Mouse (Mus musculus): ENCODE data around the gene Zfp523.

Zfp523 gene

DNA sequence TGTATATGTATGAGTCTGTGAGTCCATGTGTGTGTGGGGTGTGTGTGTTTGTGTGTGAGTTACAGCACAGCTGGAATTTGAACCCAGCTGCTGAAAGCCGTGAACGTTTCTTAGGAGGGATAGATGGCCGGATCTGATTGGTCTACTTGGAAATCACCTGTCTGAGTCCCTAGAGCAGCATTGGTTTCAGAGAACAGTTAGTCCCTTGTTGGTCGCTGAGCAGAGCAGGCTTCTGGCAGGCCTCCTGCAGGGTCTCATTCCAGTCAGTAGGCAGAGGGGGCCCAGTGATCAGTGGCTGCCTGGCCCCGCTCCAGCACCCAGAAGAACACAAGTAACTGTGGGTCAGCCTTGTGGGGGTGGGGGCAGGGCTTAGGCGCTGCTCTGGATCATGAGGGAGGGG, 67.8 kb downstream of the Zfp523 start:
- no peak for DNase-seq (ENCODE audit: low spot score)

DNA sequence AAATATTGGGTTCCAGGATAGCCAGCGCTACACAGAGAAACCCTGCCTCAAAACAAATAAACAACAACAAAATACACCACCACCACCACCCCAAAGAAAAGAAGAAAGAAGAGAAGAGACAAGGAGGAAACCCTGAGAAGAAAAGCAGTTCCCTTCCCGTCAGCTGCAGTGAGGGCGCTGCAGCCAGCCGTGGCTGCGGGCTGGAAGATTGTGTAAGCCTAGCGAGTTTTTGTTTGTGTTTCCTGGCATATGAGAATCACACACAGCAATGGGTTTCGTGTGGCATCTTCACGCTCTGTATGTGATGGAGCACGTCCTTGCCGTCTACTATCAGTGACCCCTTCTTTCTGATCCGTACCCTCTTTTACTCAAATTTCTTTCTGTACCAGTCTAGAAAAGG, 69.7 kb downstream of the Zfp523 start:
- DNase-seq (ENCODE audit: low spot score): no peak

DNA sequence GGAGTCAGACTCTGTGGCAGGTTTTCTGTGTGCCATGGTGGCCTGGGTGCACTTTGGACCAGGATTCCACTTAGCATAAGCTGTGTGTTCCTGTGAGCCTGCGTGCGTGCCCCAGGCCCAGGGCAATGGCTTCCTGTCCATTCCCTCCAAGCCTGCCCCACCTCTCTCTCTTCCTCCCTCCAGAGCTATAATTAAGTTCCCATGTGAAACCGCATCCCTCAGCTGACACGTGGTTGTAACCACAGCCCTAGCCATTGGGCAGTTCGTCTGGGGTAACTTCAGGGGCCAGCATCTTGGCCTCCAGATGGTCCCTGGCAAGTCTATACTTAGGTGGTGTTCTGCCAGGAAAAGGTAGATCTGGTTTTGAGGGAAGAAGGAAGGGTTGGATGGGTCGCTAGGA, 70.7 kb downstream of the Zfp523 start:
- DNase-seq (ENCODE audit: low spot score): peak; percentile 58

DNA sequence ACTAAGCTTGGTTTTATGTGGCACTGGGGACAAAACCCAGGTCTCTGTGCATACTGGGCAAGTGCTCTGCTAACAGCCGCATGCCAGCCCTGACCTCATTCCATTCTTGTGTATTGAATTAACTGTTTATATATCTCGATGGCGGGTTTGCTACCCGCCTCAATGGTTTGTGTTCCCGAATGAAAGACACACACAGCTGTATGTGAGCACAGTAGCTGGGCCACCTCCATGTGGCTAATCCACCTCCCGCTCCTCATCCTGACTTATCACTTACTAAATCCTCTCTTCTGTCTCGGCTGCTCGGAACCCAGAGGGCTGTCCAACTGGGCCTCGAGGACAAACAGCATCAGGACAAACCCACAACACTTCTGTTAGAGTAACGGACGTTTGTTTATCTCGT, 72.1 kb downstream of the Zfp523 start:
- no peak for DNase-seq (ENCODE audit: low spot score)

DNA sequence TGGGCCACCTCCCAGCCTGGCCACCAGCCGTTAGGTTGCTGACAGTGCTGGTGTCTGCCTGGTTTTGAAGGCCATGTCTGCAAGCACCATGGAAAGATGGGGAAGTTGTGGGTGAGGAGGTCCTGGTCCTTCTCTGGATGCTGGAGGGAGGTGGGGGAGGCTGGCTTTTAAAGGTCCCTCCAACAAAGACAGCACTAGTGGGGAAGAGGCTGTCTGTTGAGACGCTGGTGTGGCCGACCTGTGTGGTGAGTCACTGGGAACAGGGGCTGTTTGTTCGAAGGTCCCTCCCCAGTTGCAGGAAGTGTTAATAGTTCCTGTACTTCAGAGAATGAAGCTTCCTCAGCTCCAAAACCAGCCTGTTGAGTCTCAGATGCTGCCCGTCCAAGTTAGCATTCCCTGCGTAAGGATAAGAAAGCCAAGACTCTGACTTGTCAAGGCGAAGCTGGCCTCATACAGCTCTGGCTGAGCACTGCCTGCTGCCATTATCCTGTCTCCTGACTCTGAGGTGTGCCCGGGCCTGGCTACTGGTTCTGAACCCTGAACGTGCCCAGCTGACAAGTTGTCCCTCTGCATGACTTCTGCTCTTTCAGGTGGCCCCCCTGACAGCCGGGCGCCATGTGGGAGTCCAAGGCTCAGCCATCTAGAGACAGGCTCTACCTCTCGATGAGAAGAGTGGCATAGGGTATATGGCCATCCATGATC, 74.8 kb downstream of the Zfp523 start:
- DNase-seq (ENCODE audit: low spot score): no peak

DNA sequence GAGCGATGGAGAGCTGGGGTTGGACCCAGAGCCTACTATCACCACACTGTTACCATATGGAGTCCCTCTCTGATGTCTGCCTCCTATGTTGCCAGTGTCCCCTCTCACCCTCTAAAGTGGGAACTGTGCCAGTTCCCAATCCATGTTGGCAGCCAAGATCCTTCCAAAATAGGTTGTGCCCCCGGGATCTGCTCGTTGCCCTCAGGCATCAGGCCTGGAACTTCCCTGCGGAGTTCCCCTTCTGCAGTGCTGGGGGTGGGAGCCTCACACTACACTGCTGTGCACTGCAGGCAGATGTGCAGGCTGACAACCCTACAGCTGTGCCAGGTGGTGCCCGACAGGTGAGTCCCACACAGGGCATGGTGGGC, 75.3 kb downstream of the Zfp523 start:
- no peak for DNase-seq (ENCODE audit: low spot score)

DNA sequence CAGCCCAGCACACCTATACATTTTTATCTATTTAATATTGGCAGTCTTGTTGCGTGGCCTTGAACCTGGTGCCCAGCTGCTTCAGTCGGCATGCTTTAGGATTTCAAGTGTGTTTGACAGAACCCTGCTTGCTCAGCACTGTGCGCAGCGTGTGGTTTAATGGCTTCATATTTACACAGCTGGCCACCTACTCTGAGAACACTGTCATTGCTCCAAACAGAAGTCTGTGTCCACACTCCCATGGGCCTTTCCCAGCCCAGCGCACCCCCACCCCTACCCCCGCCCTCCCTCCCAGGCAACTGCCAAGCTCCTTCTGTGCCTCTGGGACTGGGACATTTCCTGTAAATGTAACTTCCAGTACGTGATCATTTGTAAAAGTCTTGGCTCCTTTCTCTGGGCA, 76.3 kb downstream of the Zfp523 start:
- peak; percentile 43 for DNase-seq (ENCODE audit: low spot score)

DNA sequence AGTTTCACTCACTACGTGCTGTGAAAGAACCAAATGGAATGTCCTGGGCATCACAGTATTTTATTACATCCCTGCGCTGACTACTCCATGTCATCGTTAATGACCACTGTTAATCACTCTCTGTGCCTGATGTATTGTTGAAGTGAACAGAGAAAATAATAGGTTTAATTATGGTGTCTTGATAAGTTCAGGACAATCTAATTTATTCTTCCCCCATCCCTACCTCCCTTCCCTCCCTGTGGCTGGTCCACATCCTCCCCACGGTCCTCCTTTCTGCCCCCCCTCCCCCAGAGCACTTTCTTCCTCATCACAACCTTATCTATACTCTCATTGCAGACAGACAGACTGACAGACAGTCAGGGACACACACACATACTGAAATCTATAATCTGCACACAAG, 77.9 kb downstream of the Zfp523 start:
- DNase-seq (ENCODE audit: low spot score): no peak

Measured in embryo, embryonic 10.5 days (tissue).